Mouse (Mus musculus): ENCODE measurements around the gene Hyal2. TPM values are rescaled to one million over a fixed set of nuclear protein-coding genes. Genes with fewer than 3 reads are reported as not detected.

Gene Hyal2
- polyA plus RNA-seq, 1 experiment from 2014 or later, result 56.0 TPM

DNA sequence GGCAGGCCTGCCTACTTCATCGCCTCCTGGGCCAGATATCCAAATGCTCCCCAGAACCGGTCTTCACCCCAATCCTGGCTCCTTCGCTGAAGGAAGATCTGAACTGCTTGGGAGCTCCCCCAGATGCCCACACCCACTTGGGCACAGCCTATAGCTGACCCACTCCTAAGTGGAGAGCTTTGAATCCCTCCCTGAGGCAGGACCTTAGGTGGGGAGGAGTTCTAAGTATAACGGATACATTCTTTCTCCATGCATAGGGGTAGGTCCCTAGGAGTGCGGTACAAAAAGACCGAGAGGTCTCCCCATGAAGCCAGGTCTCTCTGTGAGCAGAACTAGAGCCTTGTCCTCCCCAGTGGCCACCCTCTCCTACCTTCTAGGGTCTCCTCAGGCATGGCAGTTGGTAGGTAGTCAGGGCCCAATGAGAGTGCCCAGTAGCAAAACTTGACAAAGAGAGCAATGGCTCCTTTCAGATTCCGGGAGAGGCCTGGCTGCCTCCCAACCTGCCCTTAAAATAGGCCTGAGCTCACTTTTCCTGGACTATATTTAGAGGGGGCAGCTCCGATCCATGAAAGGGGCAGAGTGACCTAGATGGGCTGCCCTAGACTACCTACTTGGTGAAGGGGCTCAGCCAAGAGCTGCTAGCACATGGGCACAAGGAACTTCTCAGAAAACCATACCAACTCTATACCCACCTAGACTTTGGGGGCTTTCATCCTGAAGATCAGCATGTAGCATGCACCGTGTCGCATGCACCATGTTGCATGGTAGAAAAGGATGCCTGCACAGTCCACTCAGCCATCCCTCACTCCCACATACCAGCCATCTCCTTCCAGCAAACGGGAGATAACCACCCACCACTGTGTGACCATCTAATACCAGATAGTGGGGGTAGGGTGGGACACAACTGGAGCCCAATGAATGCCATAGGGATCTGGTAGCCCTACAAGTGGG is 29.1 kb downstream of the Hyal2 start:
- H3K9ac ChIP-seq (replicated peaks), result no peak overlapping the region
- no peaks in the 10 kb centered on the region for H3K9me3 ChIP-seq (replicated peaks)
- 93% methylated on average over 11 of the region's 11 CpGs for WGBS
- H3K4me1 ChIP-seq, result peaks cover 5% of the 10 kb centered on the region; the same call in 1 of the 2 replicates
- no peak overlapping the region for H3K27ac ChIP-seq (replicated peaks)
- ATAC-seq (ENCODE audit: low FRiP score), result no peak
- H3K4me2 ChIP-seq, result no peak overlapping the region
- H3K4me3 ChIP-seq (replicated peaks), result no peak overlapping the region
- H3K36me3 ChIP-seq, result peaks cover 16% of the 10 kb centered on the region
- H3K27me3 ChIP-seq (replicated peaks), result no peaks in the 10 kb centered on the region

DNA sequence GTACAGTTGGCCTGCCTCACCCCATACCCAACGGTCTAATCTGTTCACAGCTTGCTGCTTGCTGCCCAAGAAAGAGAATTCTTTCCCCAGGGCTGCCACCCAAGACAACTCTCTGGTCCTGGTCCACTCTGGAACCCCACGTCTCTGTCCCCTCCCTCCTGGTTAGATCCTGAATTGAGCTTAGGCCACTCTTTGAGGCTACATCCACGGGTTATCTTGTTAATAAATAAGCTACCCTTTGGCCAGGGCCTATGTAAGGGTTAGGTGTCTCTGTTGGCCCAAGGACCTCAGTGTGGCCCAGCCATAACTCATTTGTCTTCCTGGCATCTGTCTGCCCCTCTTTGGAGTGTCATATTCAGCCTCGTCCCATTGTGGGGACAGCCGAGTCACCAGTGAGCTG is 30.6 kb downstream of the Hyal2 start:
- no peak overlapping the region for H3K27ac ChIP-seq (replicated peaks)
- no peaks in the 10 kb centered on the region for H3K9me3 ChIP-seq (replicated peaks)
- H3K27me3 ChIP-seq (replicated peaks), result no peaks in the 10 kb centered on the region
- H3K36me3 ChIP-seq, result peaks cover 8% of the 10 kb centered on the region
- peaks cover 9% of the 10 kb centered on the region for H3K4me1 ChIP-seq
- ATAC-seq (ENCODE audit: low FRiP score), result no peak
- no peak overlapping the region for H3K9ac ChIP-seq (replicated peaks)
- 85% methylated on average over 5 of the region's 5 CpGs for WGBS
- H3K4me2 ChIP-seq, result no peak overlapping the region
- no peak overlapping the region for H3K4me3 ChIP-seq (replicated peaks)

DNA sequence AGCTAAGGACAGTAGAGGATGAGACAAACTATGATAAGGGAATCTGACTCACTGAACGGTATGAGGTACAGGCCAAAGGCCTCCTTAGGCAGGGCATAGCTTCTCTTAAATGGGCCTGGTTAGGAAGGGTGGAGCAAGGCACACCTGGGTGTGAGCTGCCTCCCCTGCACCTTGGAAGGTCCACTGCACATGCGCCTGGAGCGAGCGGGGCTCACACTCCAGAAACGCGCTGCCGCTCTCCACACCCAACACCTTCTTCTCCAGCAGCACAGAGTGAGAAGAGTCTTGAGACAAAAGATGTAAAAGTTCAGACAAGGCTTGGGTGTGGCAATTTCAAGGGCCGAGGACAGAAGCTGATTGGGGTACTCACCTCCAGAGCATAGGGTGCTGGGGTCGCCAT is 31.7 kb downstream of the Hyal2 start:
- peaks cover 9% of the 10 kb centered on the region for H3K4me1 ChIP-seq
- no peaks in the 10 kb centered on the region for H3K9me3 ChIP-seq (replicated peaks)
- H3K27me3 ChIP-seq (replicated peaks), result no peaks in the 10 kb centered on the region
- no peak overlapping the region for H3K9ac ChIP-seq (replicated peaks)
- no peak overlapping the region for H3K4me2 ChIP-seq
- no peak for ATAC-seq (ENCODE audit: low FRiP score)
- no peak overlapping the region for H3K27ac ChIP-seq (replicated peaks)
- no peak overlapping the region for H3K4me3 ChIP-seq (replicated peaks)
- 90% methylated on average over 9 of the region's 9 CpGs for WGBS
- peaks cover under 1% of the 10 kb centered on the region; the same call in 1 of the 2 replicates for H3K36me3 ChIP-seq

DNA sequence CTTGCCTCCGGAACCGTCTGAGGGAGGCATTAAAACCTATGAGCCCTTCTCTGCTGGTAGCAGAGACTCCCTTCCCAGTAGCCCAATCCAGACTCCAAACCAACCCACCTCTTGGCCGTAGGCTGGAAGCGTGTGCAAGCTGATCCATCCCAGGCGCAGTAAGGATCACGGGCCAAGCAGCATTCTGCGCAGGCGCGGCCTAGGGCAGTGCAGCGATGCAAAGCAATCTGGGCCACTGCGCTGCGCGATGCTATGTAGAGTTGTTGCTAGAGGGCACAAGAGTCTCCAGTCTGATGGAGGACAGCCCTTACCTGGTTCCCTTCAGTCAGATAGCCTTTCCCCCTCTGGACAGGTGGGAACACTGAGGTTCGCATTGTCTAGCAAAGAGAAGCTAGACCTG is 32.1 kb downstream of the Hyal2 start:
- ATAC-seq (ENCODE audit: low FRiP score), result no peak
- no peaks in the 10 kb centered on the region for H3K27me3 ChIP-seq (replicated peaks)
- no peaks in the 10 kb centered on the region for H3K9me3 ChIP-seq (replicated peaks)
- H3K9ac ChIP-seq (replicated peaks), result no peak overlapping the region
- H3K4me1 ChIP-seq, result peaks cover 12% of the 10 kb centered on the region
- WGBS, result 76% methylated on average over 14 of the region's 14 CpGs
- no peak overlapping the region for H3K27ac ChIP-seq (replicated peaks)
- no peaks in the 10 kb centered on the region for H3K36me3 ChIP-seq
- H3K4me2 ChIP-seq, result no peak overlapping the region
- no peak overlapping the region for H3K4me3 ChIP-seq (replicated peaks)

DNA sequence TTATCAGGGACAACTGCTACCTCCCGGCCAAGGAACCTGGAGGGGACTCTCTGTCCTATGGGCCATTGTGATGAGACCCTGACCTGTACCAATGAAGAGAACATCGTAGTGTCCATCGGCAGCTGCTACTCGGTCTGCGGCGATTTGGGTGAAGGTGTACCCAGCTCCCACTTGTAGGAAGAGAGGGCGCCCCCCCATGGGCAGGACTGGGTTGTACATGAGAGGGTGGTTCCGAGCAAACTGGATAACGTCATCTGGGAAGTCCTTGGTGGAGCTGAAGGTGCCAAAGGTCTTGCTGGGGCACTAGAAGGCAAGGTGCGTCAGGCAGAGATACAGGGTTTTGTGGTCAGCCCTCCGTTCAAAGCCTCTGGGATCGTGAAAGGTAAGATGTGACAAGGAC is 33.0 kb downstream of the Hyal2 start:
- 87% methylated on average over 12 of the region's 12 CpGs for WGBS
- Histone ChIP-seq H3K4me1 (peaks cover 13% of the 10 kb centered on the region), H3K27me3 (replicated peaks) (no peaks in the 10 kb centered on the region), H3K36me3 (no peaks in the 10 kb centered on the region), H3K9me3 (replicated peaks) (no peaks in the 10 kb centered on the region), H3K9ac (replicated peaks) (no peak overlapping the region), H3K4me2 (no peak overlapping the region), H3K4me3 (replicated peaks) (no peak overlapping the region), H3K27ac (replicated peaks) (no peak overlapping the region)
- ATAC-seq (ENCODE audit: low FRiP score), result no peak

DNA sequence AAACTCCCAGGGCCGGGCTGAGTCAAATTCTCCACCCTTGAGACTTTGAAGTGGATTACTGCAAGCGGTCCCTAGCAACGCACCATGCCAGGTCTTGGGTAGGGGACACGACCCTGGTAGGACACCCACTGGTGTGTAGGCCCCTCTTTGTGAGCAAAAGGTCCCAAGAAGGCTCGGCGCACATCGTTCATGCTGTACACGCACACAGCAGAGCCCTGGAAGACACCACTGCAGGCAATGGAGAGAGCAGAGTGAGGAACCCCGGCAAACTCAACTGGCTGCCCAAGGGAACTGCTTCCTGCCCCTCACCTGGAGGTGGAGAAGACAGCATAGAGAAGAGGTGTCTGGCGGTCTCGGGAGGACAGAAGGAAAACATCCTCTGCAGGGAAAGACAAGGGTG is 33.5 kb downstream of the Hyal2 start:
- Histone ChIP-seq H3K27me3 (replicated peaks) (no peaks in the 10 kb centered on the region), H3K4me1 (peaks cover 16% of the 10 kb centered on the region), H3K4me2 (no peak overlapping the region), H3K27ac (replicated peaks) (no peak overlapping the region), H3K9me3 (replicated peaks) (no peaks in the 10 kb centered on the region), H3K4me3 (replicated peaks) (no peak overlapping the region), H3K9ac (replicated peaks) (no peak overlapping the region), H3K36me3 (no peaks in the 10 kb centered on the region)
- WGBS, result 88% methylated on average over 11 of the region's 11 CpGs
- no peak for ATAC-seq (ENCODE audit: low FRiP score)

DNA sequence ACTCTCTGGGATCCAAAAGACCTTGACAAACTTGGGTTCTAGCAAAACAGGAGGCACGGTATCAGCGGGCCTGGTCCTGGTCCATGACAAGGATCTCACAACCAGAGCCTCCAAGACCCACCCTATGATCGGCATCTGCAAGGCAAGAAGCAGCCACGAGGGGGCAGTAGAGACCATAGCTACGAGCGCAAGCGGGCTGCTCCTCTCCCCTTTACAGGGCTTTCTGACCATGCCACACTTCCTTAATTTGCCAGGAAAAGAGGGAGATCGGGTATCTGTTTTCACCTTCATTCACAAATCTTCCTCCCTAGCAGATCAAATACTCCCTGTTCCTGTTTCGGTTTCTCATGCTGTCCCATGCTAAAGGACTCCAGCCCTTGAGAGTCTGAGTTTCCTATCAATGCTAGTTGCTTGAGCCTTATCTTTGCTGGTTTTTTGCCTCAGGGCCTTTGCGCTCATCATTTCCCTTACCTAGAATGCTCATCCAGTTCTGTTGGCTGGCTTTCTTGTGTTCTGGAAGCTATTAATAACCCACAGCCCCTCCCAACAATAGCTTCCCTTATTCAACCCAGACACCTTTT is 34.4 kb downstream of the Hyal2 start:
- H3K36me3 ChIP-seq, result no peaks in the 10 kb centered on the region
- H3K4me3 ChIP-seq (replicated peaks), result no peak overlapping the region
- H3K4me1 ChIP-seq, result peaks cover 20% of the 10 kb centered on the region
- peak overlapping the region; percentile 64 for H3K27ac ChIP-seq (replicated peaks)
- H3K4me2 ChIP-seq, result no peak overlapping the region; the same call in 1 of the 2 replicates
- ATAC-seq (ENCODE audit: low FRiP score), result peak; percentile 62; the same call in 1 of the 2 replicates
- no peaks in the 10 kb centered on the region for H3K9me3 ChIP-seq (replicated peaks)
- no peaks in the 10 kb centered on the region for H3K27me3 ChIP-seq (replicated peaks)
- WGBS, result 14% methylated on average over 10 of the region's 10 CpGs
- H3K9ac ChIP-seq (replicated peaks), result no peak overlapping the region

DNA sequence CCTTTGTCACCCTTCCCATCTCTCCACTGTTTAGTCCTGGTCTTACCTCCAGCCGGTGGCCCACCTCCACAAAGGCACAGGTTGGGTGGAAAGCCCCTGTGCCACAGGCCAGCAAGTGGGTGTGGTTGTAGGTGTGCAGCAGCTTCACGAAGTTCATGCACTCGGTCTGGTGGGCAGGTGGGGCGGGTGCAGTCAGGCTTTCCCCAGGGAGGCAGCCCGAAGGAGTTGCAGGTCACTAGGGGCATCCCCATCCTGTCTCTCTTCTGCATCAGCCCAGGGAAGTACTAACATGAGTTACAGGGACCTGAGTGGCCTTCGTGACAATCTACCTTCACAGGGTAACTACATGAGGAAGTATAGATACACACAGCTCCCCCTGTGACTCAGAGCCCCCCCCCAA is 35.5 kb downstream of the Hyal2 start:
- no peaks in the 10 kb centered on the region for H3K27me3 ChIP-seq (replicated peaks)
- H3K36me3 ChIP-seq, result no peaks in the 10 kb centered on the region
- ATAC-seq (ENCODE audit: low FRiP score), result no peak
- no peak overlapping the region for H3K4me2 ChIP-seq
- H3K9ac ChIP-seq (replicated peaks), result no peak overlapping the region
- 79% methylated on average over 6 of the region's 6 CpGs for WGBS
- H3K4me3 ChIP-seq (replicated peaks), result no peak overlapping the region
- peaks cover 29% of the 10 kb centered on the region for H3K4me1 ChIP-seq
- no peaks in the 10 kb centered on the region for H3K9me3 ChIP-seq (replicated peaks)
- no peak overlapping the region for H3K27ac ChIP-seq (replicated peaks)

DNA sequence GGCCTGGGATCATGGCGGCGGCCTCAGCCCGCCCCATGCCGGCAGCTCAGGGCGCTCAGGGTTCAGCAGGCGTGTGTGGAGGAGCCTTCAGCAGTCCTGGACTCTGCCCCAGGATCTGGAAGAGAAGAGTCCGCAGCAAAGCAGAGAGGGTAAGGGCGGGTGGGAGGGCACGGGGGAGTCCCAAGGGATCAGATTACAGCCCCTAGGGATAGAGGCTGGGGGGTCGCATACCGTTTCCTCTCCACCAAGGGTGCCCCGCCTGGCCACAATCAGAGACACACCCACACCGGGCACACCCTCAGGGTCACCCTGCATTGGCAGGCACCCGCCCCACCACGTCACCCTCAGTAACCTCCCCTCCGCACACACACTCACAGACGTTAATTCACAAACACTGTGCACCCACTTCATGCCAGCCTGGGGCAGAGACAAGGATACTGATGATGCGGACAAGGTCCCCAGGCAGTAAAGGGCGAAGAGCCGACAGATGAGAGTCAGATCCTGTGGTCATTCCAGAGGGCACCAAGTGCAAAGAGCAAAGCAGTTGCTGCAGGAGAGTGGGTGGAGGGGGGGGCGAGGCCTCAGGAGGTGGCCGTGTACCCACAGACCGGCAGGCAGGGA is 37.4 kb downstream of the Hyal2 start:
- Histone ChIP-seq H3K36me3 (no peaks in the 10 kb centered on the region), H3K9ac (replicated peaks) (no peak overlapping the region), H3K4me3 (replicated peaks) (no peak overlapping the region), H3K27me3 (replicated peaks) (no peaks in the 10 kb centered on the region), H3K27ac (replicated peaks) (no peak overlapping the region), H3K9me3 (replicated peaks) (no peaks in the 10 kb centered on the region), H3K4me1 (peaks cover 37% of the 10 kb centered on the region), H3K4me2 (peak overlapping the region; percentile 41)
- no peak for ATAC-seq (ENCODE audit: low FRiP score)
- 38% methylated on average over 23 of the region's 23 CpGs for WGBS

DNA sequence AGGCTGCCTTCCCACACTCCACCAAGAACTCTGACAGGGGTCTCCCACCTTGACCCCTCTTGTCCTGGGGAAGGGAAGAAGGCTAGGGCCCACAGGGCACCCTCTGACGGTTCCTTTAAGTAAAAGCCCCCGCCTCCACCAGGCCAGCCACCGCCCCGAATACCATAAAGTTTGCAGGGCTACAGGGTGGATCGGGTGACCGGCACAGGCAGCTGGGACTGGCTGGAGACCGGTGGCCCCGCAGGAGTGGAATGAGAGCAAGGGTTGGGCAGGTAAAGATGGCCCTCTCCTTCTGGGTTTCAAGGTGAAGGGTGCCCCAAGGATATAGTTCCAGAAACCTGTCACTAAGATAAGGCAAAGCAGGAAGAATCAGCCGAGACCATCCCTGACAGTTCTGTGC is 38.8 kb downstream of the Hyal2 start:
- H3K4me1 ChIP-seq, result peaks cover 41% of the 10 kb centered on the region
- WGBS, result 22% methylated on average over 9 of the region's 9 CpGs
- peak overlapping the region; percentile 22; the same call in 1 of the 2 replicates for H3K4me2 ChIP-seq
- no peak for ATAC-seq (ENCODE audit: low FRiP score)
- H3K9ac ChIP-seq (replicated peaks), result no peak overlapping the region
- no peak overlapping the region for H3K4me3 ChIP-seq (replicated peaks)
- H3K9me3 ChIP-seq (replicated peaks), result no peaks in the 10 kb centered on the region
- H3K36me3 ChIP-seq, result no peaks in the 10 kb centered on the region
- no peak overlapping the region for H3K27ac ChIP-seq (replicated peaks)
- H3K27me3 ChIP-seq (replicated peaks), result no peaks in the 10 kb centered on the region

DNA sequence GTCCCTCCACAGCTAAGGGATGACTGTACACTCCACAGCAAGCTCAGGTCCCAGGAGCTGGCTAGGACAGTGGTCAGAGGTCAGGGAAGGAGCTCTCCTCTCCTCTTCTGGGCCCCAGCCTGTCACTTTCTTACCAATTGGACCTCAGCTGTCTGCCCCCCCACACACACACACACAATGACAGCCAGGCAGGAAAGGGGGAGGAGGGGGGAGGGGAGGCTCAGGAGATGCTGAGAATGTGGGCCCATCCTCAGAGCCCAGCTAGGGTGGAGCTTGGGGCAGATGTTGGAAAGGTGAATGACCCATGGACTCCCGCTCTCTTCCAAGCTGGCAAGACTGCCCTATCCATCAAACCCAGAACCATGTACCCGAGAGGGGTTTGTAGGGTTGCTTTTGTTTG is 39.3 kb downstream of the Hyal2 start:
- Histone ChIP-seq H3K4me3 (replicated peaks) (no peak overlapping the region), H3K27ac (replicated peaks) (no peak overlapping the region)
- WGBS, result 52% methylated on average over 2 of the region's 2 CpGs

More for the DNA sequence above, 39.3 kb downstream of the Hyal2 start:
- H3K9me3 ChIP-seq (replicated peaks), result no peaks in the 10 kb centered on the region
- H3K27me3 ChIP-seq (replicated peaks), result no peaks in the 10 kb centered on the region
- H3K36me3 ChIP-seq, result no peaks in the 10 kb centered on the region
- H3K9ac ChIP-seq (replicated peaks), result no peak overlapping the region
- H3K4me1 ChIP-seq, result peaks cover 42% of the 10 kb centered on the region
- H3K4me2 ChIP-seq, result peak overlapping the region; percentile 22; the same call in 1 of the 2 replicates
- no peak for ATAC-seq (ENCODE audit: low FRiP score)

All from neural tube, embryonic 15.5 days (tissue).